Mouse (Mus musculus) ES-Bruce4 (cell line): ENCODE measurements around the gene Ctnna3.

Experiments
- CTCF ChIP-seq: IDR thresholded peaks from one replicate; pipeline ENCODE4 v1.8.1; 2011; ENCODE audit warnings: low read depth, low read length
- POLR2A ChIP-seq: IDR thresholded peaks from one replicate; pipeline ENCODE4 v1.8.1; 2011; ENCODE audit warnings: low read length; ENCODE audit not compliant: insufficient read depth

DNA sequence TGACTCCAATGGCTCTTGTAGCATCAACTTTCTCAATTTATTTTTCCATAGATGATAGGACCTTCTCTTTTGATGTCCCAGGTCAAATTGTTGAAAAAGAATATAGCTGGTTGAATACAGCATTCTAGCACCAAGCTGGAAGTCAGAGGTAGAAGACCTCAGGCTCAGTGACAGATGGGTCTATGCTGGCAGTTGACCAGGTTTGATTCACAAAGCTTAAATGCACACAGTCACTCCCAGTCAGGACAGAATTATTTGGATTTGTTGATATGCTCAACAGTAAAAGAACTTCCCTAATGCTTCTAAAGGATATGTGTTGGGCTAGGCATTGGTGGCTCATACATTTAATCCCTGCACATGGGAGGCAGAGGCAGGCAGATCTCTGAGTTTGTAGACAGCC lies 1059.6 kb downstream of the Ctnna3 start:
- TF ChIP-seq CTCF: no peak
- TF ChIP-seq POLR2A: no peak
